Mouse (Mus musculus) kidney, adult 2 months (tissue): ENCODE measurements at regions not wholly inside any gene's neighbourhood (a gene's known extent, or its start where the extent isn't known, plus 50 kb on each side); places are given as distances from the start of the nearest gene placed in this dataset.

Source experiments
- CTCF ChIP-seq: fragments of 200-500 bp; conservative IDR thresholded peaks from 2 replicates; pipeline ENCODE4 v1.5.1; 2011; ENCODE audit warnings: low read depth, mild to moderate bottlenecking, control low read depth, low read length, moderate library complexity, mixed read lengths; ENCODE audit not compliant: insufficient read depth, insufficient read length
- POLR2A ChIP-seq: fragments of 200-500 bp; IDR thresholded peaks from one replicate; pipeline ENCODE4 v1.6.1; 2011; ENCODE audit warnings: low read depth, low read length, control low read depth

DNA sequence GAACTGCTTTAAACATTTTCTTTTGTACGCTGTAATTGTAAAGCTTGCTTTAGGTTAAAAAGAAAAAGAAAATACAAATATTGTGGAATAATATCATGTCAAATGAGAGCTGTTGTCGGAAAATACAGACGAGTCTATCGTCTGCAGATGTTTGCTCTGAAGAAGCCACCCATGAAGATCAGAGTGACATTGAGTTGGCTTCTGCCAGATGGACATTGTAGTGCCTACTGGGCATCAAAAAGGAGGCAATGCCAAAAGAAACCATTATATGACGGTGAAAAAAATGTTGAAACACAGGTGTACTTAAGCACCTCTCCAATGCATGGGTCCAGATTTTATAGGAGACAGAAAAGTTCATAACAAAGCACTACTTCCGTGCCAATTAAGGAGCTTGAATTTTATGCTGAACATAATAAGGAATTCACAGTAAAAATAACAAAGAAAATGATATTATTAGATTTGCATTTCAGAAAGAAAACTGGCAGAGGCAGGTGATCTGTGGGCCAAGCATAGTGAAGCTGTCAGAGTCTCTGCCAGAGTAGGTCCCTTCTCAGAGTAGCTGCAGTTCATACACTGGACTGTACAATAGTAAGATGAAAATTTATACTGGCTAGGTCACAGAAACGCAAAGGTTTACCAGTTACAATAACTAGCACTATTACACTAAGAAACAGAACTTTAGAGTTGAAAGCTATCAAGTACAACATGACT is 718.9 kb downstream of the Dach1 start:
- no peak for TF ChIP-seq CTCF
- TF ChIP-seq POLR2A = no peak
